Mouse (Mus musculus): ENCODE data around the gene Slit3.

The Slit3 gene

DNA sequence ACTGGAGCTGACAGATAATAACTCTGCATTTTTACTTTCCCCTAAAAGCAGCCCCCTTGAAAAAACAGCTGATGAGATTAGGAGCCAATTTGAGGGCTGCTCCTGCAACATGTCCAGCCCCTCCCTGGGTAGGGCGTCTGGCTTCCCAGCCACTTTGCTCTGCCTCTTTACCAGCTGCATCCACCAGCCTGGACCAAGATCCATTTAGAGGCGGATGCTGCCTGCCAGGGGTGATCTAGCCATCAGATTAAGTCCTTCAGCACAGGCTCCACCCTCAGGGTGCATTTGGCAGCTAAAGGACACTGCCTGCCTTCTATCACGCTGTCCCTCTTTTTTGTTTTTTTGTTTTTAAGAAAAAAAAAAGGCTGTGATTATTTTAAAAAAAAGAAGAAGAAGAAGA, 493.5 kb downstream of the Slit3 start:
- no peak overlapping the region for H3K4me3 ChIP-seq (replicated peaks; ENCODE audit: low read length)
- peaks cover 19% of the 10 kb centered on the region for H3K27me3 ChIP-seq (ENCODE audit: insufficient read depth, low read length)
- H3K36me3 ChIP-seq (ENCODE audit: insufficient read depth, low read length): no peaks in the 10 kb centered on the region
- 0 out of 2 replicates have a peak, but pooled peaks cover 3% of the 10 kb centered on the region for H3K4me1 ChIP-seq (replicated peaks; ENCODE audit: low read depth, low read length)
- no peaks in the 10 kb centered on the region for H3K9me3 ChIP-seq (ENCODE audit: low read length)
- no peak for TF ChIP-seq CTCF (conservative IDR thresholded peaks at IDR 0.05; ENCODE audit: low read length)
- no peak for TF ChIP-seq NANOG (IDR thresholded peaks at IDR 0.05; ENCODE audit: borderline replicate concordance, low read length)
- TF ChIP-seq POU5F1 (IDR thresholded peaks at IDR 0.05; ENCODE audit: borderline replicate concordance, low read length): no peak

DNA sequence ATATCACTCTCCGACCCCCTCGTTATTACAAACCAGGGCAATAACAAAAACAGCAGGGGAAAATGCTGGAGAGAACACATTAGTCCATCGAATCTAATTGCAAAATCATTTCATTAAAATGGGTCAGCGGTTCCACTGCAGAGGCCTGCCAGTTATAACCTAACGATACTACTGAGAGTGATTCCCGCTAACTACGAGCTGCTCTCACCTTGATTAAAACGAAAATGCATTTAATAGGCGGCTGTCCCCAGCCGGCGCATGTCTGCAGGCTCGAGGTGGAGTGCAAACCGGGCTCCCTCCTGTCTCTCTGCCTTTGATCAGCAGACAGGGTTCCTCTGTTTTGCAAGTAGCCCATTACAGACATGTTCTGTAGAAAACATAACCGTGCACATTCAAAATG, 498.4 kb downstream of the Slit3 start:
- Histone ChIP-seq H3K36me3 (ENCODE audit: insufficient read depth, low read length) (no peaks in the 10 kb centered on the region), H3K4me3 (replicated peaks; ENCODE audit: low read length) (no peak overlapping the region), H3K4me1 (replicated peaks; ENCODE audit: low read depth, low read length) (0 out of 2 replicates have a peak, but pooled peaks cover 3% of the 10 kb centered on the region), H3K9me3 (ENCODE audit: low read length) (peaks cover 5% of the 10 kb centered on the region), H3K27me3 (ENCODE audit: insufficient read depth, low read length) (peaks cover 18% of the 10 kb centered on the region)
- no peak for TF ChIP-seq POU5F1 (IDR thresholded peaks at IDR 0.05; ENCODE audit: borderline replicate concordance, low read length)
- no peak for TF ChIP-seq CTCF (conservative IDR thresholded peaks at IDR 0.05; ENCODE audit: low read length)
- no peak for TF ChIP-seq NANOG (IDR thresholded peaks at IDR 0.05; ENCODE audit: borderline replicate concordance, low read length)

DNA sequence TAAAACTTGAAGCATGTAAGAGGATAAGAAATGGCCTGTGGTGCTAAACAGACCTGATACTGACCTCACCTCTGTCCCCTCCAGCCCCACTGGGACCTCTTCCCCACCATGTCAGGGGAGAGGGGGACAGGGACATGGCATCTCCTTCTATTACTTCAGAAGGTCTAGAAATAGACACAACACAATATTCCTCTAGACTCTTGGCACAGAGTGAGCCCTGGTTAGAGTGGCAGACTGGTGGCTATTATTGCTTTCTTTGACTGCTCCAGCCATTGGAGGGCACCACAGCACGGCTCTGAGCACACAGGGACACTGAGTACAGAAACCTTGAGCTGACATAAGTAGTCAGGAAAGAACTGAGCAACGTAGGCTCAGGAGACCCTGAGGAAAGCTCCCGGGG, 501.7 kb downstream of the Slit3 start:
- Histone ChIP-seq H3K36me3 (ENCODE audit: insufficient read depth, low read length) (no peaks in the 10 kb centered on the region), H3K9me3 (ENCODE audit: low read length) (peaks cover 5% of the 10 kb centered on the region), H3K4me3 (replicated peaks; ENCODE audit: low read length) (no peak overlapping the region), H3K4me1 (replicated peaks; ENCODE audit: low read depth, low read length) (no peaks in the 10 kb centered on the region), H3K27me3 (ENCODE audit: insufficient read depth, low read length) (peaks cover 25% of the 10 kb centered on the region; the same call in 1 of the 2 replicates)
- TF ChIP-seq CTCF (conservative IDR thresholded peaks at IDR 0.05; ENCODE audit: low read length) (no peak), NANOG (IDR thresholded peaks at IDR 0.05; ENCODE audit: borderline replicate concordance, low read length) (no peak), POU5F1 (IDR thresholded peaks at IDR 0.05; ENCODE audit: borderline replicate concordance, low read length) (no peak)

DNA sequence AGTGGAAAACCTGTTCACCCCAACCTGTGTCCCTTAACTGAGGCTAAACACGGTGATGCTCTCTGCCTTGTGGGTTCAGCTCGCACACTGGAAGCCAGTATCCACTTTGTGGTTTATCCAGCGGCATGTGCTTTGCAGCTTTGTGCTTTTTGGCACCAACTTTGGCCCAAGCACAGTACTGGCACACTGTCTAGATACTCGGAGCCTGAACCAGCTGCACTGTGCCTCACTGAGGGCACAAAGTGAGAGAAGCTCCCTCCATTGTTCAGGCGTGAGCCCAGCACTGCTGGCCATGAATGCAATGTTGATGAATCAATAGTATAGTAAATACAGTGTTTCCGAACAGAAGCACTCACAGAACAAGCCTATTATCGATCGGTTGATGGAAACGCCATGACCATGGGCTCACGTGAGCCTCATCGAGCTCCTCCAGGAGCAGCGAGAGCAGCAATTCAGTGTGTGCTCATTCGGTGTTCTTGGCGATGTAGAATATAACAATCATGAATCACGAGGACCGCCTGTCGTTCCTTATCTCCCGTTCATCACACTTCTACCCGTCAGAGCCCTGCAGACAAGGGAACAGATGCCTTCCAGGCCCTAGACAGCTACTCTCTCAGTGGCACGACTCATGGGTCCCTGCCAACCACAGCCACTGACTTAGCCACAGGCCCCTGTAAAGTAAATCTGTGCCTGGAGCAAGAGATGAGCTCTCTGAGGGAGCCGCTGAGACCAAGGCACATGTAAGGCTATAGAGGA, 503.7 kb downstream of the Slit3 start:
- H3K4me3 ChIP-seq (replicated peaks; ENCODE audit: low read length): 0 out of 2 replicates have a peak overlapping the region, but pooled peaks have one; percentile 3
- peaks cover 5% of the 10 kb centered on the region for H3K9me3 ChIP-seq (ENCODE audit: low read length)
- H3K36me3 ChIP-seq (ENCODE audit: insufficient read depth, low read length): no peaks in the 10 kb centered on the region
- no peaks in the 10 kb centered on the region for H3K4me1 ChIP-seq (replicated peaks; ENCODE audit: low read depth, low read length)
- TF ChIP-seq POU5F1 (IDR thresholded peaks at IDR 0.05; ENCODE audit: borderline replicate concordance, low read length) (no peak), CTCF (conservative IDR thresholded peaks at IDR 0.05; ENCODE audit: low read length) (no peak), NANOG (IDR thresholded peaks at IDR 0.05; ENCODE audit: borderline replicate concordance, low read length) (no peak)
- peaks cover 27% of the 10 kb centered on the region; the same call in 1 of the 2 replicates for H3K27me3 ChIP-seq (ENCODE audit: insufficient read depth, low read length)

GRCm38 (mm10) chr11:35625576-35625975, 504.6 kb downstream of the Slit3 start:
- no peak for TF ChIP-seq POU5F1 (IDR thresholded peaks at IDR 0.05; ENCODE audit: borderline replicate concordance, low read length)
- no peak for TF ChIP-seq CTCF (conservative IDR thresholded peaks at IDR 0.05; ENCODE audit: low read length)
- no peak for TF ChIP-seq NANOG (IDR thresholded peaks at IDR 0.05; ENCODE audit: borderline replicate concordance, low read length)
- peaks cover 5% of the 10 kb centered on the region for H3K9me3 ChIP-seq (ENCODE audit: low read length)
- H3K27me3 ChIP-seq (ENCODE audit: insufficient read depth, low read length): peaks cover 29% of the 10 kb centered on the region; the same call in 1 of the 2 replicates
- H3K4me3 ChIP-seq (replicated peaks; ENCODE audit: low read length): no peak overlapping the region
- H3K4me1 ChIP-seq (replicated peaks; ENCODE audit: low read depth, low read length): no peaks in the 10 kb centered on the region
- no peaks in the 10 kb centered on the region for H3K36me3 ChIP-seq (ENCODE audit: insufficient read depth, low read length)

GRCm38 (mm10) chr11:35626161-35626885, 505.3 kb downstream of the Slit3 start:
- peaks cover 5% of the 10 kb centered on the region for H3K9me3 ChIP-seq (ENCODE audit: low read length)
- no peaks in the 10 kb centered on the region for H3K36me3 ChIP-seq (ENCODE audit: insufficient read depth, low read length)
- no peak overlapping the region for H3K4me3 ChIP-seq (replicated peaks; ENCODE audit: low read length)
- H3K27me3 ChIP-seq (ENCODE audit: insufficient read depth, low read length): peaks cover 29% of the 10 kb centered on the region; the same call in 1 of the 2 replicates
- TF ChIP-seq NANOG (IDR thresholded peaks at IDR 0.05; ENCODE audit: borderline replicate concordance, low read length): no peak
- TF ChIP-seq CTCF (conservative IDR thresholded peaks at IDR 0.05; ENCODE audit: low read length): no peak
- TF ChIP-seq POU5F1 (IDR thresholded peaks at IDR 0.05; ENCODE audit: borderline replicate concordance, low read length): no peak
- no peaks in the 10 kb centered on the region for H3K4me1 ChIP-seq (replicated peaks; ENCODE audit: low read depth, low read length)

GRCm38 (mm10) chr11:35627815-35628214, 506.8 kb downstream of the Slit3 start:
- H3K27me3 ChIP-seq (ENCODE audit: insufficient read depth, low read length): peaks cover 34% of the 10 kb centered on the region; the same call in 1 of the 2 replicates
- peaks cover 5% of the 10 kb centered on the region for H3K9me3 ChIP-seq (ENCODE audit: low read length)
- no peaks in the 10 kb centered on the region for H3K4me1 ChIP-seq (replicated peaks; ENCODE audit: low read depth, low read length)
- H3K36me3 ChIP-seq (ENCODE audit: insufficient read depth, low read length): no peaks in the 10 kb centered on the region
- no peak overlapping the region for H3K4me3 ChIP-seq (replicated peaks; ENCODE audit: low read length)
- TF ChIP-seq CTCF (conservative IDR thresholded peaks at IDR 0.05; ENCODE audit: low read length) (no peak), POU5F1 (IDR thresholded peaks at IDR 0.05; ENCODE audit: borderline replicate concordance, low read length) (no peak), NANOG (IDR thresholded peaks at IDR 0.05; ENCODE audit: borderline replicate concordance, low read length) (no peak)

DNA sequence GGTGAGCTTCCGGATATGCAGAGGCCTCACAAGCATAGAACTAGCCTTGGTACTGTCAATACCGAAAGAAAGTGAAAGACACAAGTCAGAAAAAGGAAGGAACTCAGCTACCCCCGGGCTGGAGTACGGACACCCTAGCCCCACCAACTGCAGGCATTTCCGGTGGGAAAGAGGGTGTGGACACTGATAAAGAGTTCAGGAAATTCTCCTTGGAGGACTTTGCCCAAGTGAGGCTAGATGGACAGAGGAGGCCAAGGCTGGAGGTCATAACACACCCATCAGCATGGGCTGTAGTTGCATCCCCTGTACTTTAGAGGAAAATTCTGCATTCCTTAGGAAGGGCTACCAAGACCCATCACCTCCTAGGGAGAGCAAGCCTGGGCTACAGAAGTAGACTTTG, 511.2 kb downstream of the Slit3 start:
- Histone ChIP-seq H3K4me3 (replicated peaks; ENCODE audit: low read length) (no peak overlapping the region), H3K9me3 (ENCODE audit: low read length) (no peaks in the 10 kb centered on the region), H3K27me3 (ENCODE audit: insufficient read depth, low read length) (peaks cover 32% of the 10 kb centered on the region), H3K4me1 (replicated peaks; ENCODE audit: low read depth, low read length) (no peaks in the 10 kb centered on the region), H3K36me3 (ENCODE audit: insufficient read depth, low read length) (no peaks in the 10 kb centered on the region)
- no peak for TF ChIP-seq CTCF (conservative IDR thresholded peaks at IDR 0.05; ENCODE audit: low read length)
- TF ChIP-seq POU5F1 (IDR thresholded peaks at IDR 0.05; ENCODE audit: borderline replicate concordance, low read length): no peak
- no peak for TF ChIP-seq NANOG (IDR thresholded peaks at IDR 0.05; ENCODE audit: borderline replicate concordance, low read length)

All from E14TG2a.4 (cell line).